Mouse (Mus musculus) small intestine, adult 2 months (tissue): ENCODE measurements around the gene Hltf. TPM values are rescaled to one million over a fixed set of nuclear protein-coding genes. Genes with fewer than 3 reads are reported as not detected.

Source experiments
- H3K27ac ChIP-seq: fragments of 200-500 bp; 2 replicates; pipeline ENCODE4 v1.5.1; 2012; ENCODE audit warnings: low read depth, low read length, control low read depth, inconsistent platforms; ENCODE audit not compliant: insufficient read depth
- H3K27me3 ChIP-seq: fragments of 200-500 bp; 2 replicates; pipeline ENCODE4 v1.6.1; 2012; ENCODE audit warnings: mild to moderate bottlenecking, moderate library complexity, low read length, inconsistent platforms; ENCODE audit not compliant: control insufficient read depth, insufficient read depth
- H3K36me3 ChIP-seq: fragments of 200-500 bp; 2 replicates; pipeline ENCODE4 v1.6.1; 2012; ENCODE audit warnings: mild to moderate bottlenecking, low read length, control low read depth, inconsistent platforms; ENCODE audit not compliant: control insufficient read depth, insufficient read depth
- H3K4me1 ChIP-seq: fragments of 200-500 bp; 2 replicates; pipeline ENCODE4 v1.6.1; 2012; ENCODE audit warnings: low read length, inconsistent platforms, mixed read lengths; ENCODE audit not compliant: control insufficient read depth, insufficient read depth, insufficient read length
- H3K4me3 ChIP-seq: fragments of 200-500 bp; 2 replicates; pipeline ENCODE4 v1.5.1; 2012; ENCODE audit warnings: low read depth, mild to moderate bottlenecking, control low read depth, inconsistent platforms, low read length, moderate library complexity
- CTCF ChIP-seq: fragments of 200-500 bp; IDR thresholded peaks from 2 replicates; pipeline ENCODE4 v1.5.1; 2012; ENCODE audit warnings: low read depth, mild to moderate bottlenecking, control low read depth, inconsistent platforms, low read length, moderate library complexity, mixed read lengths; ENCODE audit not compliant: insufficient replicate concordance, insufficient read length; ENCODE audit errors: extremely low read depth
- POLR2A ChIP-seq: fragments of 200-500 bp; IDR thresholded peaks from 2 replicates; pipeline ENCODE4 v1.6.1; 2012; ENCODE audit warnings: low read depth, mild to moderate bottlenecking, control low read depth, inconsistent platforms, low read length, moderate library complexity
- WGBS: fragments of 180-500 bp; shearing (Covaris S2); methylation state at CpG from one replicate; pipeline ENCODE4 v1.1.7; 2018; 5-methylcytosine and 5-hydroxymethylcytosine counted together
- polyA plus RNA-seq: library from polyadenylated mRNA; depleted of rRNA; stranded (reverse); fragments of >200 nt; gene quantifications from 2 replicates; pipeline ENCODE4 v1.2.3, GENCODE M21; 2012

Hltf gene
- polyA plus RNA-seq, 1 experiment, result 1.4 TPM

DNA sequence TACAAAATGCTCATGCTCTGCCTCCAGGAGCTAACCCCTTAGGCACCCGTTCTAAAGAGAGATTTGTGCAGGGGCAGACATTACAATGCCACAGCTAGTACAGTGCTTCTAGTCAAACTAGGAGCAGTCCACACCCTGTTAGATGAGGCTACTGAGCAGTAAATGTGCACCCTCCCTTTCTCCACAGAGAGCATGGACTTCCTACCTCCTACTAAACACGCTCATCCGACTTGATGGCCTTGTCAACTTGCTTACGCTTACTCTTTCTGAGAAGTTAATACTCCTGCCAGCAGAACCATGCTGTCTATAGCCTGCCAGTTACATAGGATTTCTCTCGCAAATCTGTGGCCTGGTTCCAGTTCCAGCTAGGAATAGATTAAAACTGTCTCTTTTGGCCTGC is 68.0 kb downstream of the Hltf start:
- TF ChIP-seq POLR2A (no peak), CTCF (no peak)
- Histone ChIP-seq H3K4me1 (no peaks in the 10 kb centered on the region), H3K27me3 (no peaks in the 10 kb centered on the region), H3K36me3 (peaks cover 6% of the 10 kb centered on the region), H3K4me3 (no peak overlapping the region), H3K27ac (no peak overlapping the region)
- WGBS, result 87% methylated on average over 5 of the region's 5 CpGs

DNA sequence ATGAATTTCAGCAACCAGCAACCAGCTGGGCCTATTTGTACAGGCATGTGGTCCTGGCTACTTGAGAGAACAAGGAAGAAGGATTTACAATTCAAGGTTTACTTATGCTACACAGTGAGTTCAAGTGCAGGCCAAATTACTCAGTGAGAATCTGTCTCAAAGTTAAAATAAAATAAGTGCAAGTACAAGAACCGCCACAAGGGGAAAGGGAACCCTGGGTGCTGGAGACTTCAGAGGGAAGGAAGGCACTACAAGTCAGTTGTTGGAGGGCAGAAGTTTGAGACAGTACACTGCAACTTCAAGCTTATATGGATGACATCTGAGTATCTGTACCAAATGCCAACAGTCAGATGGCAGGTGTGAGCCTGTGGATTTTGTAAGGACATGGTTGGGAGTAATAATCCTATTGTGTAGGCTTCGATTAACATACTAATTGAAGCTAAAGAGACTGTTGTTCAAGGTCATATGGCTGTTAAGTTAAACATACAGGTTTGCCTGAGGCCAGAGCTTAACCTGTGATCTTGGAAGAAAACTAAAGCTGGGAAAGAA is 69.5 kb downstream of the Hltf start:
- no peaks in the 10 kb centered on the region for H3K27me3 ChIP-seq
- TF ChIP-seq POLR2A, result no peak
- no peak for TF ChIP-seq CTCF
- peaks cover 6% of the 10 kb centered on the region for H3K36me3 ChIP-seq
- H3K27ac ChIP-seq, result no peak overlapping the region
- WGBS, result 79% methylated on average over 2 of the region's 2 CpGs
- no peak overlapping the region for H3K4me3 ChIP-seq
- H3K4me1 ChIP-seq, result no peaks in the 10 kb centered on the region; the same call in 1 of the 2 replicates

DNA sequence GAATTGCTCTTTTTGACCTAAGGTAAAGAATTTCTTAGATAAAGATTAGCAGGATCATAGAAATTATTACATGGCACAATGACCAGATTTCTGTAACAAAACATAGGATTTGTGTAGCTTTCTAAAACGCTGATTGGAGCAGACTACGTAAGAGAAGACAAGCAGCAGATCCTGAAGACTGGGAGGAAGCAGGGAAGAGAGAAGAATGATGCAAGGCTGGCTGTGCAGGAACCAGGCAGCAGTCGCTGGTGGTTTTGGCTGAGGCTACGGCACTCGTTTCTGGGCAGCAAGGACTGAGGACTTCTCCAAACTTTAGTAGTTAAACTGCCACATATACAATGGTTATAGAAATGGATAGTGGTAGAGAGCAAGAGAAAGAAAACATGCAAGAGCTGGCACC is 71.9 kb downstream of the Hltf start:
- WGBS, result 89% methylated on average over 5 of the region's 5 CpGs
- no peak overlapping the region for H3K4me3 ChIP-seq
- TF ChIP-seq POLR2A (no peak), CTCF (no peak)
- H3K27me3 ChIP-seq, result no peaks in the 10 kb centered on the region
- H3K27ac ChIP-seq, result no peak overlapping the region
- H3K4me1 ChIP-seq, result no peaks in the 10 kb centered on the region; the same call in 1 of the 2 replicates
- H3K36me3 ChIP-seq, result peaks cover 2% of the 10 kb centered on the region

DNA sequence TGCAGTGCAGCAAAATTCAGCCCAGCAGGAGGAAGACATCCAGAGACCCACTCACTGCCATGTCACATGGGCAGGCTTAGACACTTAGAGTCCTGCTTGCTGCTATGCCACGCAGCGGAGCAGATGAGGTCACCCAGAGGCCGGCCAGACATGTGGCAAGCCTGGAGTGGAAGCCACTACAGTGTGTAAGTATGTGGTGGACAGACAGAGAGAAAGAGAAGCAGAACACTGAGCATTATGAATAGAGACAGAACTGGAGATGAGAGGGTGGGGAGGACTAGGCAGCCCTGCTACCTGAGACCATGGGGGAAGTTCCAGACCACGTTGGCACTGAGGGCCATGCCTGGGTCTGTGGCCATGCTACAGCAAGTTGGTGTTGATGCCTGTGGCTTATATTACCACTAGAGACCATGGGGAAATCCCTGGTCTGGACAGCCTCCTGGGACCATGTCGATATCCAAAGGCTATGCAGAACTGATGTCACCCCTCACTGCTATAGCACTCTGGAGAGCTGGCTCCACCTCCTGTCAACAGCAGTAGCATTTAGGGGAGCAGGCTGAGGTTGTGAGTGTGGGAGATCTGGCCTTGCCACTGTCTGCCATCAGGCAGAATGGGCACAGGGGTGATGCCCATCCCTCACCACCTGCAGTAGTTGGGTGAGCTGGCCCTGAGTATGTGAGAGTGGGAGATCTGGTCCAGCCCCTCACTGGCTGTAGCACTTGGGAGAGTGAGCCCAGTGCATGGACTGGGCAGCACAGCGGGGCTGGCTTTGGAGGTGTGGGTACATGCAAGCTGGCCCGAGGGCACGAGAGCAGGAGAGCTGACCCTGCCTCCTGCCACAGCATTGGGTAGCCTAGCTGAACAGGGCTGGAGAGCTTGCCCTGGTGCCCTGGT is 73.1 kb downstream of the Hltf start:
- Histone ChIP-seq H3K27me3 (no peaks in the 10 kb centered on the region), H3K4me3 (no peak overlapping the region), H3K36me3 (peaks cover 2% of the 10 kb centered on the region), H3K4me1 (no peaks in the 10 kb centered on the region; the same call in 1 of the 2 replicates), H3K27ac (no peak overlapping the region)
- 87% methylated on average over 8 of the region's 8 CpGs for WGBS
- TF ChIP-seq POLR2A, result no peak
- TF ChIP-seq CTCF, result no peak

DNA sequence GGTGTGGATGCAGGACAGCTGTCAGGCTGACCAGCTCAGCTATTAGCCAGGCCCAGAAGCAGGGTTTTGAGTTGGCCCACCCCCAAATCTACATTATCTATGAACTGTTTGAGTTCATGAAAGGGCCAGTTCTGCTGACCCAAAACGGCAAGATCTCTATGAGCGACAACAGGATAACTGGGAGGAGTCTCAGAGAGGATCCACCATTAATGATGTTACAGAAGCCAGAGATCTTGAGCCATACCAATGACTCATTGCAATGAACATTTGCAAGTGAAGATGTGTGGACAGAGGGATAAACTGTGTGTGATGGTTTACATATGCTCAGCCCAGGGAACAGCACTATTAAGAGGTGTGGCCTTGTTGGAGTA is 73.7 kb downstream of the Hltf start:
- TF ChIP-seq CTCF, result no peak
- TF ChIP-seq POLR2A, result no peak
- no peaks in the 10 kb centered on the region for H3K27me3 ChIP-seq
- WGBS, result 77% methylated on average over 2 of the region's 2 CpGs

DNA sequence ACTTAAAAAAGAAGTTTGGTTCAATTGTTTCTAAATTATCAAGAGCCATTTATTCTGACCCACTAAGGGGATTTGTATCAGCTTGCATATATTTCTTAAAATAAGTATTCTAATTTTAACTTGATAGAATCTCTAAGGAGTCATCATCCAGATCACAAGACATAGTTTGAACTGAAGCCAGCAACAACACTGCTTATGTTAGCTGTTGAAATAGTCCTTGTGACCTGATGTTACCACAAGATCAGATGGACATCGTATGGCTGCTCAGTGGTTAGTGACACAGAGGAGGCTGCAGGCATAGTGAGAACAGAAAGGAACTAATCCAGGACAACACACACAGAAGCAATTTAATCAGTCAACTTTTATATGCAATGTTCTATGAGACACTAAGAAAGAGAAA is 75.1 kb downstream of the Hltf start:
- TF ChIP-seq CTCF (no peak), POLR2A (no peak)
- WGBS, result 83% methylated on average over 1 of the region's 1 CpGs
- H3K4me3 ChIP-seq, result no peak overlapping the region
- H3K36me3 ChIP-seq, result peaks cover 3% of the 10 kb centered on the region
- no peak overlapping the region for H3K27ac ChIP-seq
- no peaks in the 10 kb centered on the region; the same call in 1 of the 2 replicates for H3K4me1 ChIP-seq
- no peaks in the 10 kb centered on the region for H3K27me3 ChIP-seq

More for the DNA sequence above, 73.7 kb downstream of the Hltf start:
- H3K27ac ChIP-seq, result no peak overlapping the region
- H3K36me3 ChIP-seq, result peaks cover 1% of the 10 kb centered on the region
- no peaks in the 10 kb centered on the region; the same call in 1 of the 2 replicates for H3K4me1 ChIP-seq
- no peak overlapping the region for H3K4me3 ChIP-seq

DNA sequence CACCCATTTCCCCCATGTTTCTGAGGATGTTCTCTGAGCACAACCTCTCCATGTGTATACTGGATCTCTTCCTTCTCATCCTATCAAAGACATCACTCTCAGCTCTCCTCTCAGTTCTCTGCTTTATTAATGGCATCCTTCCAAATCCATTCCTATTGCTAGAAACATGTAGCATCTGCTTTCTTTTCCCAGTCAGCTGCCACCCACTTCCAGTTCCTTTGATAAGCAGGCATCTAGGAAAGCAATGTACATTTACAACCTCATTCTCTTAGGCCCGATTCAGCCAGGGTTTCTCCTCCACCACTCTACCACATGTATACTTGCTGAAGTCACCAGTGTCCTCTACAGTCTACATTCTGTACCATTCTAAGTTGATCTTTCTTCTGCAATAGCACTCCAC is 76.1 kb downstream of the Hltf start:
- Histone ChIP-seq H3K36me3 (peaks cover 4% of the 10 kb centered on the region), H3K27me3 (no peaks in the 10 kb centered on the region), H3K4me3 (no peak overlapping the region), H3K4me1 (no peaks in the 10 kb centered on the region; the same call in 1 of the 2 replicates), H3K27ac (no peak overlapping the region)
- WGBS, result 67% methylated on average over 1 of the region's 1 CpGs
- TF ChIP-seq POLR2A, result no peak
- no peak for TF ChIP-seq CTCF

DNA sequence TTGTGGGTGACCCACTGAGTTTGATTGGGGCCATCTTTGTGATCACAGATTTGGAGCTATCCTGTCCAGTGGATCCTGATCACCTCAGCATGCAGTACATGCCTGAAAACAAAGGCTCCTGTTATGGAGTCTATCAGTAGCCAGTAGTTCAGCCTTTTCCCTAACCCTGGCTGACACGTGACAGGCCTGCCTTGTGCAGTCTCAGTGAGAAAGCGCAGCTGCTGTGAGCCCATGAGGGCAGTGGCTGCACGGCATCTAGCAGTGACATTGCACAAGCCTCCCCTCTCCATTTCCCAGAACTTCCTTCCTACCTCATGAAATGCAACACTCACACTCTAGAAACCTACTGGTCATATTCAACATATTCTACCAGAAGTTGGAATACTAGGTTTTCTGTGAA is 76.9 kb downstream of the Hltf start:
- H3K27me3 ChIP-seq, result no peaks in the 10 kb centered on the region
- H3K27ac ChIP-seq, result no peak overlapping the region
- peaks cover 4% of the 10 kb centered on the region for H3K36me3 ChIP-seq
- TF ChIP-seq POLR2A (no peak), CTCF (no peak)
- 86% methylated on average over 3 of the region's 3 CpGs for WGBS
- no peaks in the 10 kb centered on the region; the same call in 1 of the 2 replicates for H3K4me1 ChIP-seq
- no peak overlapping the region for H3K4me3 ChIP-seq
